Mouse (Mus musculus): ENCODE measurements around the gene Vmn1r33. TPM values are rescaled to one million over a fixed set of nuclear protein-coding genes. Genes with fewer than 3 reads are reported as not detected.
"Not testable (repeated sequence)": the region's sequence is repeated elsewhere in the genome, so short reads cannot be mapped to it uniquely, and the experiment has no call there.

Gene Vmn1r33
- not detected in 2 replicates for polyA plus RNA-seq (2016; fragmentation: Nextera tagmentation; extraction: Ambion mirVana)

GRCm38 (mm10) chr6:66618182-66618581 is at the start of gene Vmn1r33:
Vmn1r33 (minus strand) TSS chr6:66618282.
- not testable (repeated sequence) for H3K4me2 ChIP-seq; H3K36me3 ChIP-seq; H3K9ac ChIP-seq (replicated peaks); H3K4me1 ChIP-seq (replicated peaks); H3K4me3 ChIP-seq (replicated peaks); H3K27me3 ChIP-seq; ATAC-seq (ENCODE audit: insufficient number of reproducible peaks, insufficient read depth, low FRiP score, low TSS enrichment, low read depth); H3K9me3 ChIP-seq; H3K27ac ChIP-seq

GRCm38 (mm10) chr6:66643779-66644178 is 25.7 kb upstream of the Vmn1r33 start, which contains the start of gene Vmn1r34:
Vmn1r34 (minus strand) TSS chr6:66643879.
- 77% methylated on average over 1 of the region's 1 CpGs for WGBS
- no peak for ATAC-seq (ENCODE audit: insufficient number of reproducible peaks, insufficient read depth, low FRiP score, low TSS enrichment, low read depth)
- H3K27me3 ChIP-seq = no peaks in the 10 kb centered on the region
- H3K36me3 ChIP-seq = no peaks in the 10 kb centered on the region
- no peaks in the 10 kb centered on the region for H3K9me3 ChIP-seq
- H3K4me1 ChIP-seq (replicated peaks) = no peaks in the 10 kb centered on the region
- no peak within 1 kb of the TSS for H3K27ac ChIP-seq
- no peak within 1 kb of the TSS for H3K9ac ChIP-seq (replicated peaks)
- no peak within 1 kb of the TSS for H3K4me3 ChIP-seq (replicated peaks)
- H3K4me2 ChIP-seq = no peak within 1 kb of the TSS

DNA sequence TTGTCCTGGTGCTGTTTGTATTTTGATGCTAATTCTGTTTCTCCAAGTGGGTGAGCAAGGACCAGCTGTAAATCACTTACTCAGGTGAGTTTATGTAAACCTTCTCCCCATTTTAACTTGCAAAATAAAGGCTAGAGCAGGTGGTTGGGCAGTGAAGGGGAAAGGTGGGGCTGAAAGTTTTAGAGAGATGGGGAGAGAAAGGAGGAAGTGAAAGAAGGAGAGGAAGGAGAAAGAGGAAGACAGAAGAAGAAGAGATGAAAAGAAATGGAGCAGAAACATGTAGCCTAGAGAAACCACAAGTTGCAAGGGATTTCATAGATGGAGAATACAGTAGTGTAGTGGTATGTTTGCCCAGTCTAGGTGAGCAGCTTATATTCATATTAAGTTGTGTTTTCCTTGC is 22.3 kb downstream of the Vmn1r33 start:
- Histone ChIP-seq H3K4me1 (replicated peaks) (no peaks in the 10 kb centered on the region), H3K4me2 (no peak overlapping the region), H3K9me3 (no peaks in the 10 kb centered on the region), H3K36me3 (no peaks in the 10 kb centered on the region), H3K27ac (no peak overlapping the region), H3K4me3 (replicated peaks) (no peak overlapping the region), H3K27me3 (no peaks in the 10 kb centered on the region), H3K9ac (replicated peaks) (no peak overlapping the region)
- ATAC-seq (ENCODE audit: insufficient number of reproducible peaks, insufficient read depth, low FRiP score, low TSS enrichment, low read depth) = no peak

Other genes starting within 250 kb of the Vmn1r33 start
- gene Mad2l1, start 82.9 kb downstream of the Vmn1r33 start, polyA plus RNA-seq (2016; fragmentation: Nextera tagmentation; extraction: Ambion mirVana) = 107 and 113 TPM in 2 replicates
- 0.18 TPM in 1 of 2 replicates, not detected in the other for gene Vmn1r32, start 58.2 kb downstream of the Vmn1r33 start, polyA plus RNA-seq (2016; fragmentation: Nextera tagmentation; extraction: Ambion mirVana)
- not detected in 2 replicates for gene Vmn1r34, start 25.6 kb upstream of the Vmn1r33 start, polyA plus RNA-seq (2016; fragmentation: Nextera tagmentation; extraction: Ambion mirVana)
- not detected in 2 replicates for gene Vmn1r35, start 67.6 kb upstream of the Vmn1r33 start, polyA plus RNA-seq (2016; fragmentation: Nextera tagmentation; extraction: Ambion mirVana)
- not detected in 2 replicates for gene Vmn1r36, start 100.9 kb upstream of the Vmn1r33 start, polyA plus RNA-seq (2016; fragmentation: Nextera tagmentation; extraction: Ambion mirVana)
- not detected in 2 replicates for gene Vmn1r37, start 111.1 kb upstream of the Vmn1r33 start, polyA plus RNA-seq (2016; fragmentation: Nextera tagmentation; extraction: Ambion mirVana)
- not detected in 2 replicates for gene Vmn1r38, start 164.3 kb upstream of the Vmn1r33 start, polyA plus RNA-seq (2016; fragmentation: Nextera tagmentation; extraction: Ambion mirVana)
- gene Vmn1r39, start 192.3 kb upstream of the Vmn1r33 start, polyA plus RNA-seq (2016; fragmentation: Nextera tagmentation; extraction: Ambion mirVana) = not detected in 2 replicates

Measured in limb, embryonic 12.5 days (tissue).